Mouse (Mus musculus) CD4-positive, CD25-positive, alpha-beta regulatory T cell, adult 9 weeks (primary cell): ENCODE measurements around the gene Vmn1r89. TPM values are rescaled to one million over a fixed set of nuclear protein-coding genes. Genes with fewer than 3 reads are reported as not detected.

Experiments used
- polyA plus RNA-seq: library from polyadenylated mRNA; unstranded; fragments of 100-300 nt; shearing (Covaris generic); gene quantifications from one replicate; pipeline ENCODE4 v1.2.1, GENCODE M21; 2017

Vmn1r89 gene
- not detected for polyA plus RNA-seq

GRCm38 (mm10) chr7:13212720-13213119, at the start of gene Vmn1r89:
Vmn1r89 (plus strand) TSS chr7:13213020.

Other genes with a start within 250 kb of the Vmn1r89 start
- 6.6 TPM for gene Zfp324, start 247.2 kb upstream of the Vmn1r89 start, polyA plus RNA-seq
- 10.2 TPM for gene Zfp446, start 235.2 kb upstream of the Vmn1r89 start, polyA plus RNA-seq
- 0.16 TPM for gene Slc27a5, start 214.8 kb upstream of the Vmn1r89 start, polyA plus RNA-seq
- gene Trim28, start 213.9 kb upstream of the Vmn1r89 start, polyA plus RNA-seq, result 38.1 TPM
- 3.6 TPM for gene Zbtb45, start 203.0 kb upstream of the Vmn1r89 start, polyA plus RNA-seq
- 310 TPM for gene Chmp2a, start 178.2 kb upstream of the Vmn1r89 start, polyA plus RNA-seq
- 7.8 TPM for gene Ube2m, start 174.7 kb upstream of the Vmn1r89 start, polyA plus RNA-seq
- gene Mzf1, start 158.3 kb upstream of the Vmn1r89 start, polyA plus RNA-seq, result 0.45 TPM
- not detected for gene Vmn1r85, start 117.8 kb upstream of the Vmn1r89 start, polyA plus RNA-seq
- 0.04 TPM for gene Vmn1r86, start 93.1 kb upstream of the Vmn1r89 start, polyA plus RNA-seq
- gene Vmn1r87, start 72.9 kb upstream of the Vmn1r89 start, polyA plus RNA-seq, result not detected
- gene Vmn1r88, start 53.5 kb upstream of the Vmn1r89 start, polyA plus RNA-seq, result 0.04 TPM
- 23.1 TPM for gene Lig1, start 64.3 kb downstream of the Vmn1r89 start, polyA plus RNA-seq
- 3.5 TPM for gene Zswim9, start 65.7 kb downstream of the Vmn1r89 start, polyA plus RNA-seq
- not detected for gene Pla2g4c, start 111.6 kb downstream of the Vmn1r89 start, polyA plus RNA-seq
- not detected for gene Cabp5, start 185.1 kb downstream of the Vmn1r89 start, polyA plus RNA-seq
- gene Bsph1, start 237.8 kb downstream of the Vmn1r89 start, polyA plus RNA-seq, result not detected